Mouse (Mus musculus) erythroblast, embryonic 14.5 days (primary cell): ENCODE results near the gene Ppy.

Source experiments
- GATA1 ChIP-seq: IDR thresholded peaks from 2 replicates; pipeline ENCODE4 v1.6.1; 2012; ENCODE audit warnings: low read length, inconsistent platforms, mixed read lengths
- TAL1 ChIP-seq: IDR thresholded peaks from 3 replicates; pipeline ENCODE4 v1.6.1; 2012; ENCODE audit warnings: low read length, inconsistent platforms, mixed read lengths

GRCm38 (mm10) chr11:102052697-102053096, 48.4 kb downstream of the Ppy start:
- no peak for TF ChIP-seq TAL1
- TF ChIP-seq GATA1: no peak
